Mouse (Mus musculus): ENCODE data around the gene Egf.
A peak's percentile ranks its signal among the peaks of the same experiment; 100 is the strongest.
"Not testable (repeated sequence)": the region's sequence is repeated elsewhere in the genome, so short reads cannot be mapped to it uniquely, and the experiment has no call there.

The Egf gene

DNA sequence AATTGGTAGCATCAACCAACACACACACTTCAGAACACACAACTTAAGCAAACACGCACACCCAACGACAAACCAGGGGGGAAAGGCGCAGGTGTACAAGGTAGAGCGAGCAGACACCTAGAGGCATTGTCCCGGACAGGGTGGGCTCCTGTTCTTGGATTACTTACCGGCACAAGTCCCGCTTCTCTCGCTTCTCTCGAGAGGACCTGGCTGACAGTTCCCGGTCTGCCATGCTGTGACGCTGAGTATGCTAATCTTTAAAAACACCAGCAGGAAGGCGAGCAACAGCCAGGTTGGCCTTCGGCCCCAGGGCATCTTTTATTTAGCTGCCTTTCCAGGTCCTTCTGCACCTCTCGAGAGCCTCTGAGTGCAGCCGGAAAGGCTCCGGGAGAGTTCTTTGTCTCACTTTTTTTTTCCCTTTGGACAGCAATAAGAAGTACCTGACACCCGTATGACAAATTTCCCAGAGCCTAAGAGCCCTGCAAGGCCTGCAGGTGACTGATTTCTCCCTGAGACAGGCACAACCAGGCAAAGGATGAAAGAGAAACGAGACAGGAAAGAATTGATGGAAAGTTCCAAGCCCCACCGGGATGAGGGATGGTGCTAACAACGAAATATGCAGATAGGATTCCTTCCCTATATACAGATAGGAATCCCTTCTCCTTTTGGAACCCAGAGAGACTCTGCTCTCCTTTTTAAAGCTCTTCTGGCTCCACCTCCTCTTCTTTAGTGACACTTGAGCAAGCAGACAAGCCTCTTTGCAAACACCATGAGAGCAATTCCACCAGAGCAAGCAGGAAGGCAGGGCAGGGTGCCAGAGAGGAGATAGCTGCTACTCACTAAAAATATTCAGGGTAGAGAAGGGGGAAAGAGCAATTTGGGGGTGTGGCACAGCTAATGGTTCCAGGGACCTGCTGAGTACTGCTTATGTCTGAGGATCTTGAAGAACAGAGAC lies at the start of gene Egf:
Gene Egf (minus strand): TSS at position 667 of the 955 bp plus-strand sequence.
- DNase-seq (ENCODE audit: low spot score in 2 of 2): no peak

DNA sequence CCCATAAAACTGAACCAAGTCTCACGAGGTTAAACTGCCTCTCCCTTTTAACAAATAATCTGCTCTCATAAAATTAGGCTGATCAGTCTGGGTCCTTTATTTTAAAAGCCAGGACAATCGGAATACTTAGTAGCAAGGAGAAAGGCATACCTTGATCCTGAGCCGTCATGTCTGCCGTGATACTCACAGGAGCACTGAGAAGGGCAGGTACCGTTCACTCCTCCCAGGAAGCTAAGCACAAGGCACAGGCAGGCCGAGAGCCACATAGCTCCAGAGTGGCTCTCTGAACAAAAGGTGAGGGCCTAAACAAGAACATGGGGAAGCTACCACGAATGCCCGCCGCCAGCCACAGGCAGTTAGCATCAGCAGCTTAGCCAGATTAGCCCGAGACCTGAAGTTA lies 48.6 kb upstream of the Egf start, which contains the start of gene Lrit3:
Gene Lrit3 (minus strand): TSS at position 266 of the 400 bp plus-strand sequence.
- DNase-seq (ENCODE audit: low spot score in 2 of 2): no peak

GRCm38 (mm10) chr3:129799011-129799410 lies 43.9 kb upstream of the Egf start:
- DNase-seq (ENCODE audit: low spot score in 2 of 2): no peak

- DNase-seq (ENCODE audit: low spot score in 2 of 2): no peak
These were observed 43.4 kb upstream of the Egf start for GRCm38 (mm10) chr3:129798551-129798950.

GRCm38 (mm10) chr3:129797341-129797740 lies 42.2 kb upstream of the Egf start:
- no peak for DNase-seq (ENCODE audit: low spot score in 2 of 2)

GRCm38 (mm10) chr3:129793801-129794200 lies 38.7 kb upstream of the Egf start:
- DNase-seq (ENCODE audit: low spot score in 2 of 2): no peak

- no peak for DNase-seq (ENCODE audit: low spot score in 2 of 2)
These were observed 27.6 kb upstream of the Egf start for GRCm38 (mm10) chr3:129782746-129783145.

DNA sequence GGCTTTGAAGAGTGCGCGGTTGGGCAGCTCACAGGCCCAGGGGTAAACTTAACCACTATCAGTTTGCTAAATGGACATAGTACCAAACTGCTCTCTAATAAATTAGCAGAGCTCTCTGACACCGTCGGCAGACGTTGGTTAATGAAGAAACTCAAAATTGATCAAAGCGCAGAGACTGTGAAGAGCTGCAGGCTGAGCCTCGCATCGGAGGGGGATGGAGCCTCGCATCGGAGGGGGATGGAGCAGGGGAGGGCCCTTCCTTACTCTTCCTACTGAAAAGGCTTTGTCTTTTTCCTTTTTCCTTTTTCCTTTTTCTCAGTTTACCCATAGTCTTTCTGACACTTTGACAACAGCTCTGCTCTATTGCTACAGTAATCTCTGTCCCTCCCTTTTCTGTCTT lies 26.3 kb upstream of the Egf start:
- DNase-seq (ENCODE audit: low spot score in 2 of 2): no peak

- DNase-seq (ENCODE audit: low spot score in 2 of 2): no peak
These were observed 16.1 kb upstream of the Egf start for GRCm38 (mm10) chr3:129771210-129771609.

DNA sequence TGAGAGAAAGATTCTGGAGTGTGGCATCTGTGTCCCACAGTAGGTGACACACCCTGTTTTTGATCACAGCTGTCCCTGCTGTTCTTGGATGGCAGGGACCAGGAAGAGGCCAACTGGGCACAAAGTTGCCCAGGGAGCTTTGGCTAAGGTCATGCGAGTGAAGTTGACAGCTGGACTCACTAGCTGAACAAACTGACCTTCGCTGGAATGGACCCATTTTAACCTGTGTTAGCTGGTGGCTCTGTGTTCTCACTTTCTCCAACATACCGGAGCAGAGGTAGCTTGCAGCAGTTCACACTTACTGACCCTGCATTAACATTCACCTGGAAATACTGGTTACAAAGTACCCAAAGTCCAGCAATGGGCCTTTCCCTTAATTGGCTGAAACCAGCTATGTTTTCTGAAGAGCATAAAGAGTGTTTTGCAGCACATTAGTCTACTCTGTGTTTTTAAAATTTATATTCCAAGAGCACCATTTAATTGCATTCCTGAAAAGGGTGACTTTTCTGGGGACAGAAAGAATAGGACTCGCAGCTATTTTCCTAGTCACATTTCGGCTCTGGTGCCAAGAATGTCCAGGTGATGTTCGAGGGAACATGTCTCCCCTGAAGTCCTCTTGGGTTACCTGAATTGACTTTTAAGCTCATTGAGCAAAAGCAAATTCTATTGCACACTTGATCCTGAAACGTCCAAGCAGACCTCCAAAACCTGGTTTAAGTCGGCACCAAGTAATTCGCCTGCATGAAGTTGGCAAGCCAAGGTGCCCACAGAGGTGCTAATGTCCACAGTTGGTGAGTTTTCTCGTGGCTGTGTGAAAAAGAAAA lies 12.1 kb upstream of the Egf start:
- DNase-seq (ENCODE audit: low spot score in 2 of 2): no peak

GRCm38 (mm10) chr3:129766106-129766505 lies 11.0 kb upstream of the Egf start:
- DNase-seq (ENCODE audit: low spot score in 2 of 2): no peak

DNA sequence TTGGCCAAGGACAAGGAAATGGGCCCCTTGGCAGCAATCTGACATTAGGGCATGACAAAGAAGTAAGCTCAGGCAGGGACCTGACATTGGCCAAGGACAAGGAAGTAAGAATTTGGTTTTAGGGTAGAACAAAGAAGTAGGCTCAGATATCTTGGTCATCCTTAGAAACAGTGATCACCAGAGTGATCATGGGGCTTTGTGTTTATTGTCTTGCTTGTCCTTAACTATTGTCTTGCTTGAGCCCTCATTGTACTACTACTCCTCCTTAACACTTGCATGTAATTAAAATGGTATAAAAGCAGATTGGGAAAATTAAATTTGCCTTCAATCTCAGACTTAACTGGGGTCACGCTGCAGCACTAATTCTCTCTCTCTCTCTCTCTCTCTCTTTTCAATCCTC lies 2.5 kb upstream of the Egf start:
- DNase-seq (ENCODE audit: low spot score in 2 of 2): not testable (repeated sequence)

DNA sequence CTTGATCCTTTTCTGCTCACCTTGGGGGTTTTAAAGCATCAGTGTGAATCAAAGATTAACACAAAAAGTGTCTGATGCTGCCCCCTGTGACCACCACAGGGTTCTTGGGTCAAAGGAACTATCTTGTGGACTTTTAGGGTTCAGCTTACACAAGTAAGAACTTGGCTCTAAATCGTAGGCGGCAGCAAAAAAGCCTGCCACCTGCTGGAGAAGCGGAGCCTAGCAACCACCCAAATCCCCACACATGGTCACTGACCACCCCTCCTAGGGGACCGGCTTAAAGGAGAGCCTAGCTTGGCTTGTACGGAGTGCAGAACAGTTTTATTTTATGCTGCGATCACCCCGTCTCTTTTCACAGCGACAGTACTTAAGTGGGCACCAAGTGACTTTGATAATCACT lies 10.3 kb downstream of the Egf start:
- DNase-seq (ENCODE audit: low spot score in 2 of 2): peak in 1 of 2 experiments; percentile 40

DNA sequence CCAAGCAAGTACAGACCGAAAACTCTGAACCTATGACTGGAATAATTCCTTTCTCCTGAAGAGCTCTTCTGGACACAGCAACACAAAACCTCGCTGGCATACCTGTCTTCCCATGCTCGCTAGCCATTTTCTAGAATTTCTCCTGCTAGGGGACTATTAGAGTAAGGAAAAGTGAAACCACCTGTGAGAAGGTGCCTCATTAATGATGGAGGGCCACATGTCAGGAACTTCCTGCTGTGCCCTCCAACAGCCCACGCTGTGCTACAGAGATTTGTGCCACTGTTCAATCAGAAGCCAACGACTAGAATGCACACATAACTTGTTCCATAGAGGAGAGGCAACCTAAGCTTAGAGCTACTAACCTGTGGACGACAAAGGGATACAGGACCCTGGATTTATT lies 12.3 kb downstream of the Egf start:
- no peak for DNase-seq (ENCODE audit: low spot score in 2 of 2)

GRCm38 (mm10) chr3:129738291-129739183 lies 16.6 kb downstream of the Egf start:
- no peak for DNase-seq (ENCODE audit: low spot score in 2 of 2)

GRCm38 (mm10) chr3:129731636-129732035 lies 23.5 kb downstream of the Egf start:
- no peak for DNase-seq (ENCODE audit: low spot score in 2 of 2)

DNA sequence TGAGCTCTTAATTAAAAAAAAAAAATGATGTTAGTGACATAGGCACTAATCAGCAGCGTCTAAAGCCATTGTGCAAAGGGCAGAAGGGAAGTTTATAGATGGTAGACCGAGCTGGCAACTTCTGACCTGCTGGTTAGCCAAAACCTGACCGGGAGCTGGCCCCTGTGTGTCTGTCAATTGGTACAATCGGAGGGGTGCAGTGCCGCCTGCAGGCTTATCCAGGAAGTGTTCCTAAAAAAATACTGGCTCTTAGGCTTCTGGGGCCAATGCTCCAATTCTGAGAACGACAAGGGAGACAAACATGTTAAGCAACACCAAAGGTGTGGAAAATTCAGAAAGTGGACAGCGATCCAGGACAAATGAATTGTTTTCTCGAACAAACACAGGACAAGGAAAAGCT lies 24.7 kb downstream of the Egf start:
- DNase-seq (ENCODE audit: low spot score in 2 of 2): peak in 1 of 2 experiments; percentile 15

- DNase-seq (ENCODE audit: low spot score in 2 of 2): no peak
These were observed 25.2 kb downstream of the Egf start for GRCm38 (mm10) chr3:129729916-129730315.

GRCm38 (mm10) chr3:129725592-129725991 lies 29.5 kb downstream of the Egf start:
- DNase-seq (ENCODE audit: low spot score in 2 of 2): no peak

- peak; percentile 88 to 93 for DNase-seq (ENCODE audit: low spot score in 2 of 2)
These were observed 30.1 kb downstream of the Egf start for GRCm38 (mm10) chr3:129724961-129725501.

DNA sequence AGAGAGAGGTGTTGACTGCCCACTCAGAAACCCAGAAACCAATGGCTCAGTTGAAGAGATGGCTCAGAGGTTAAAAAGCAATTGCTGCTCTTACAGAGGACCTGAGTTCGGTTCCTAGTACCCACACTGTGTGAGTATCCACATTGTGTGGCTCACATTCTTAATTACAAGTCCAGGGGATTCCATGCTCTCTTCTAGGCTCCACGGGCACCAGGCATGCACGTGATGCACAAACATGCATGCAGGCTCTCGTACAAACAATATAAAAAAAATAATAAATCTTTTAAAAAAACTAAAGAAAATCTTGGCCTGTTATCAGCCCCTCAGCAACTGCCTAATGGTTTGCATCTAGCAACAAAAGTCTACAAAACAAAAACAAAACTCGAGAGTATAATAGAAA lies 30.6 kb downstream of the Egf start:
- DNase-seq (ENCODE audit: low spot score in 2 of 2): no peak

All from thymus, postnatal 10 days (tissue).